Mouse (Mus musculus): ENCODE results near the gene Nfe2l3. TPM values are rescaled to one million over a fixed set of nuclear protein-coding genes. Genes with fewer than 3 reads are reported as not detected.
A peak's percentile ranks its signal among the peaks of the same experiment; 100 is the strongest.

Gene Nfe2l3
- polyA plus RNA-seq, 1 experiment from 2014 or later, result 1.3 TPM

- Histone ChIP-seq H3K9me3 (replicated peaks) (no peaks in the 10 kb centered on the region), H3K36me3 (peaks cover 46% of the 10 kb centered on the region), H3K4me3 (no peak overlapping the region), H3K27me3 (ENCODE audit: low read depth, poor library complexity, severe bottlenecking) (no peaks in the 10 kb centered on the region), H3K27ac (replicated peaks) (no peak overlapping the region), H3K4me1 (no peaks in the 10 kb centered on the region)
- WGBS, result 89% methylated on average over 3 of the region's 3 CpGs
- DNase-seq (ENCODE audit: low spot score), result peak; percentile 10
Measured at GRCm38 (mm10) chr6:51457283-51457682, 24.8 kb downstream of the Nfe2l3 start.

GRCm38 (mm10) chr6:51457770-51458387, 25.4 kb downstream of the Nfe2l3 start:
- peaks cover 52% of the 10 kb centered on the region for H3K36me3 ChIP-seq
- 89% methylated on average over 8 of the region's 8 CpGs for WGBS
- peak; percentile 11 for DNase-seq (ENCODE audit: low spot score)
- no peak overlapping the region for H3K4me3 ChIP-seq
- no peaks in the 10 kb centered on the region for H3K27me3 ChIP-seq (ENCODE audit: low read depth, poor library complexity, severe bottlenecking)
- no peaks in the 10 kb centered on the region for H3K9me3 ChIP-seq (replicated peaks)
- no peaks in the 10 kb centered on the region for H3K4me1 ChIP-seq
- no peak overlapping the region for H3K27ac ChIP-seq (replicated peaks)

- Histone ChIP-seq H3K9me3 (replicated peaks) (no peaks in the 10 kb centered on the region), H3K27me3 (ENCODE audit: low read depth, poor library complexity, severe bottlenecking) (no peaks in the 10 kb centered on the region), H3K36me3 (peaks cover 63% of the 10 kb centered on the region), H3K27ac (replicated peaks) (no peak overlapping the region), H3K4me3 (no peak overlapping the region), H3K4me1 (peaks cover 2% of the 10 kb centered on the region; the same call in 1 of the 2 replicates)
- DNase-seq (ENCODE audit: low spot score), result peak; percentile 18
- WGBS, result 43% methylated on average over 2 of the region's 2 CpGs
Measured at GRCm38 (mm10) chr6:51458925-51459312, 26.4 kb downstream of the Nfe2l3 start.

- WGBS, result 40% methylated on average over 5 of the region's 5 CpGs
- peak; percentile 31 for DNase-seq (ENCODE audit: low spot score)
- no peak overlapping the region for H3K27ac ChIP-seq (replicated peaks)
Measured at GRCm38 (mm10) chr6:51459313-51460020, 27.0 kb downstream of the Nfe2l3 start.

GRCm38 (mm10) chr6:51460021-51460360, 27.5 kb downstream of the Nfe2l3 start:
- Histone ChIP-seq H3K36me3 (peaks cover 74% of the 10 kb centered on the region), H3K4me1 (peaks cover 2% of the 10 kb centered on the region; the same call in 1 of the 2 replicates), H3K27me3 (ENCODE audit: low read depth, poor library complexity, severe bottlenecking) (no peaks in the 10 kb centered on the region), H3K4me3 (no peak overlapping the region), H3K9me3 (replicated peaks) (no peaks in the 10 kb centered on the region), H3K27ac (replicated peaks) (no peak overlapping the region)
- DNase-seq (ENCODE audit: low spot score), result peak; percentile 32
- 74% methylated on average over 4 of the region's 4 CpGs for WGBS

More at GRCm38 (mm10) chr6:51459313-51460020, 27.0 kb downstream of the Nfe2l3 start:
- H3K4me1 ChIP-seq, result peaks cover 2% of the 10 kb centered on the region; the same call in 1 of the 2 replicates
- no peaks in the 10 kb centered on the region for H3K27me3 ChIP-seq (ENCODE audit: low read depth, poor library complexity, severe bottlenecking)
- H3K36me3 ChIP-seq, result peaks cover 68% of the 10 kb centered on the region
- H3K4me3 ChIP-seq, result no peak overlapping the region
- H3K9me3 ChIP-seq (replicated peaks), result no peaks in the 10 kb centered on the region

- Histone ChIP-seq H3K4me3 (no peak overlapping the region), H3K27ac (replicated peaks) (no peak overlapping the region), H3K4me1 (peaks cover 2% of the 10 kb centered on the region; the same call in 1 of the 2 replicates), H3K9me3 (replicated peaks) (no peaks in the 10 kb centered on the region), H3K36me3 (peaks cover 77% of the 10 kb centered on the region), H3K27me3 (ENCODE audit: low read depth, poor library complexity, severe bottlenecking) (no peaks in the 10 kb centered on the region)
- WGBS, result 88% methylated on average over 3 of the region's 3 CpGs
- no peak for DNase-seq (ENCODE audit: low spot score)
Measured at GRCm38 (mm10) chr6:51460363-51460762, 27.9 kb downstream of the Nfe2l3 start.

- H3K9me3 ChIP-seq (replicated peaks), result no peaks in the 10 kb centered on the region
- WGBS, result 2% methylated on average over 2 of the region's 2 CpGs
- H3K27me3 ChIP-seq (ENCODE audit: low read depth, poor library complexity, severe bottlenecking), result no peaks in the 10 kb centered on the region
- DNase-seq (ENCODE audit: low spot score), result peak; percentile 4
- peak overlapping the region; percentile 100; the same call in 1 of the 2 replicates for H3K27ac ChIP-seq (replicated peaks)
- peak overlapping the region; percentile 97 for H3K4me3 ChIP-seq
- H3K36me3 ChIP-seq, result peaks cover 64% of the 10 kb centered on the region
- peaks cover 30% of the 10 kb centered on the region for H3K4me1 ChIP-seq
Measured at GRCm38 (mm10) chr6:51467649-51468048, 35.2 kb downstream of the Nfe2l3 start.

DNA sequence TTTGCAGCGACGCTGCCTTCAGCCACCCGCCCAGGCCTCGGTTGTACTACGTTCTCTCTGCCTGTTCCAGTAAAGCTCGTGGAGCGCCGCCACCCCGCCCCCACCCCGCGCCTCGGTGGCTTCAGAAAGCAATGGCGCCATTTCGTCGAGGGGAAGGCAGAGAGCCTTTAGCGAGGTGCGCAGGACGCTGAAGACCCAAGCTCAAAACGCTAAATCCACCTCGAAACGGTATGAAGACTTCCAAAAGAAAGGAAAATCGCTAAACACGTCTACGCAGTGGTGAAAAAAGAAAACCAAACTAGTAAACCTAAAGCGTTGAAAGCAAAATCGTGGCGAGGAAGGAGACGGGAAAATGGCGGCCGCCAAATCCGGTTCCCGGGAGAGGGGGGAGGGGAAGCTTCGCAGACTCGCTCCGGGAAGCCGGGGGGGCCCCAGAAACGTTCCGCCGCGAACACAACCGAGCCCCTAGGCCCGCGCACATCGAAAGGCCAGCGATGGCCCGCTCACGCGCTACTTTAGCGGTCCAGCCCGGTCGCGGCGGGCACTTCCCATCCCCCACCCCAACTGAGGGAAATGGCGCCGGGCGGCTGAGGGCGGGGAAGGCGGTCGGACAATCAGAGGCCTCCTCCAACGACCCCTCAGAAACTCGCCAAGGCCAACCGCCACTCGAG, 36.6 kb downstream of the Nfe2l3 start:
- peak; percentile 83 for DNase-seq (ENCODE audit: low spot score)
- peak overlapping the region; percentile 100 for H3K27ac ChIP-seq (replicated peaks)
- peak overlapping the region; percentile 97 for H3K4me3 ChIP-seq
- peaks cover 39% of the 10 kb centered on the region for H3K4me1 ChIP-seq
- no peaks in the 10 kb centered on the region for H3K27me3 ChIP-seq (ENCODE audit: low read depth, poor library complexity, severe bottlenecking)
- WGBS, result under 1% methylated on average over 60 of the region's 63 CpGs
- H3K9me3 ChIP-seq (replicated peaks), result no peaks in the 10 kb centered on the region
- H3K36me3 ChIP-seq, result peaks cover 64% of the 10 kb centered on the region

- peak; percentile 99 for DNase-seq (ENCODE audit: low spot score)
- under 1% methylated on average over 63 of the region's 63 CpGs for WGBS
- H3K9me3 ChIP-seq (replicated peaks), result no peaks in the 10 kb centered on the region
- no peaks in the 10 kb centered on the region for H3K27me3 ChIP-seq (ENCODE audit: low read depth, poor library complexity, severe bottlenecking)
- peak within 1 kb of the TSS; percentile 97 for H3K4me3 ChIP-seq
- peaks cover 64% of the 10 kb centered on the region for H3K36me3 ChIP-seq
- H3K27ac ChIP-seq (replicated peaks), result peak within 1 kb of the TSS; percentile 100
- H3K4me1 ChIP-seq, result peaks cover 39% of the 10 kb centered on the region
Measured at GRCm38 (mm10) chr6:51469715-51470310, 37.3 kb downstream of the Nfe2l3 start, which contains the start of gene Hnrnpa2b1. Hnrnpa2b1 (minus strand) TSS chr6:51469894.

- Histone ChIP-seq H3K27me3 (ENCODE audit: low read depth, poor library complexity, severe bottlenecking) (no peaks in the 10 kb centered on the region), H3K4me1 (peaks cover 38% of the 10 kb centered on the region), H3K36me3 (peaks cover 64% of the 10 kb centered on the region), H3K9me3 (replicated peaks) (no peaks in the 10 kb centered on the region), H3K27ac (replicated peaks) (peak within 1 kb of the TSS; percentile 100), H3K4me3 (peak within 1 kb of the TSS; percentile 97)
- peak; percentile 93 for DNase-seq (ENCODE audit: low spot score)
- WGBS, result under 1% methylated on average over 93 of the region's 99 CpGs
Measured at GRCm38 (mm10) chr6:51470311-51471178, 38.1 kb downstream of the Nfe2l3 start, which contains the start of gene Cbx3. Cbx3 (plus strand) TSS chr6:51470360.

- H3K4me3 ChIP-seq, result peak overlapping the region; percentile 97
- 0% methylated on average over 10 of the region's 10 CpGs for WGBS
- peak overlapping the region; percentile 100 for H3K27ac ChIP-seq (replicated peaks)
- H3K36me3 ChIP-seq, result peaks cover 64% of the 10 kb centered on the region
- DNase-seq (ENCODE audit: low spot score), result no peak
- no peaks in the 10 kb centered on the region for H3K9me3 ChIP-seq (replicated peaks)
- peaks cover 32% of the 10 kb centered on the region for H3K4me1 ChIP-seq
- H3K27me3 ChIP-seq (ENCODE audit: low read depth, poor library complexity, severe bottlenecking), result no peaks in the 10 kb centered on the region
Measured at GRCm38 (mm10) chr6:51471179-51471505, 38.7 kb downstream of the Nfe2l3 start.

DNA sequence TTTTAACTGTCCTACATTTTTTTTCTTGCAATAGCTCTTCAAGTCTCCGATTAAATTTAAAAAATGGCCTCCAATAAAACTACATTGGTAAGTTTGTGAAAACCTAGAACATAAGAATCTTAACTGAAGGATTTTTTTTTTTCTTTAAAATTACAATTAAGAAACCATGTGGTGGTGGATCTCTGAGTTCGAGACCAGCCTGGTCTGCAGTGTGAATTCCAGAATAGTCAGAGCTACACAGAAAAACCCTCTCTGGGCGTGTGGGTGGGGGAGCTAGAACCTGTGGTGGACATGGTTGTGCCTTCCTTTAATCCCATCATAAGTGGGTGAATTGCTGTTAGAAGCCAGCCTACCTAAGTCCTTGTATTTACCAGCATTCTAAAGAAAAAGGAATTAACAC, 39.3 kb downstream of the Nfe2l3 start:
- 29% methylated on average over 3 of the region's 3 CpGs for WGBS

More for the DNA sequence above, 39.3 kb downstream of the Nfe2l3 start:
- Histone ChIP-seq H3K9me3 (replicated peaks) (no peaks in the 10 kb centered on the region), H3K4me1 (peaks cover 25% of the 10 kb centered on the region), H3K27me3 (ENCODE audit: low read depth, poor library complexity, severe bottlenecking) (no peaks in the 10 kb centered on the region), H3K27ac (replicated peaks) (peak overlapping the region; percentile 100), H3K36me3 (peaks cover 64% of the 10 kb centered on the region), H3K4me3 (peak overlapping the region; percentile 97)
- no peak for DNase-seq (ENCODE audit: low spot score)

Measured in midbrain, embryonic 10.5 days (tissue).